In the genomic region with DNA sequence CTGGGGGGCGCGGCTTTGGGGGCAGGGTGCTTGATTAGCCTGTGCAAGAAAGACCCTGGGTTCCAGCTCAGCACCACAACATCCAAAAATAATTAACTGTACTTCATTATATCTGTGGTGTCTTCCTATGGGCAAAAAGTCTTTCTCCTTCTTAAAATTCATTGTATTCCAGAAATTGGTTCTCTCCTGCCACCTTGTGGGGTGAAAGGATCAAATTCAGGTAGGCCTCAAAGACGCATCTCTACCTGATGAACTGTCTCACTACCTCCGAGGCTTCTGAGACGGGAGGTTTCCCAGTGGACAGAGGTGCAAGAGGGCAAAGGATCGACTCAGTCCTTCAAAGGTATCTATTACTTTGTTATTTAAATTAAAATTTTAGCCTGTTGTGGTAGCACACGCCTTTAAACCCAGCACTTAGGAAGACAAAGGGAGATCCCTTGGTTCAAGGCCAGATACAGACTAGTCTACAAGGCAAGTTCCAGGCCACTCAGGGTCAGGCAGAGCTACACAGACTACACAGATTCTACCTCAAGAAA, we compare ENCODE assay signal across 19 mouse cellular contexts. TPM values are rescaled to one million over a fixed set of nuclear protein-coding genes. Genes with fewer than 3 reads are reported as not detected.
DNase-seq lines count a peak whose midpoint lies in the region; ATAC-seq and TF ChIP-seq lines count a peak whose summit lies in the region.
"Had no signal": no experiment of that assay in that cellular context is flagged by ENCODE, and none has a peak within 500 bp of the region (broad histone marks: within the 10 kb centered on the region; RNA-seq: fewer than 3 reads in every experiment).

No protein-coding gene starts in this region.

- H3K27ac ChIP-seq in forebrain, embryonic 13.5 days: no peak overlapping the region
- no peak overlapping the region for H3K27ac ChIP-seq in forebrain, embryonic 11.5 days (ENCODE audit: low read depth, low read length)
- H3K27ac ChIP-seq in layer of hippocampus, adult 2 months: no peak overlapping the region
- no peak overlapping the region for H3K27ac ChIP-seq in CH12.LX (ENCODE audit: insufficient read depth, low read depth)
- no peak overlapping the region for H3K27ac ChIP-seq in hindbrain, postnatal 0 days
- H3K27ac ChIP-seq: heart, embryonic 15.5 days; liver, embryonic 12.5 days had no signal

- peaks cover 30% of the 10 kb centered on the region for H3K36me3 ChIP-seq in forebrain, embryonic 13.5 days (ENCODE audit: poor library complexity, severe bottlenecking)
- no peaks in the 10 kb centered on the region; the same call in 1 of the 2 replicates for H3K36me3 ChIP-seq in forebrain, embryonic 11.5 days (ENCODE audit: control insufficient read depth, insufficient read depth, low read length)
- H3K36me3 ChIP-seq in CH12.LX (replicated peaks in 1 of 2; ENCODE audit: control insufficient read depth in 1 of 2, insufficient read depth in 1 of 2, low read length in 1 of 2): peaks cover 13 to 63% of the 10 kb centered on the region in 2 experiments
- no peaks in the 10 kb centered on the region for H3K36me3 ChIP-seq in hindbrain, postnatal 0 days (ENCODE audit: insufficient read depth, low read length)

- peak; percentile 65 for TF ChIP-seq RAD21 in CH12.LX (IDR thresholded peaks at IDR 0.05; ENCODE audit: low read depth, low read length)

- dilution Hi-C loops in CH12.LX (cut with MboI; ENCODE audit: extremely low pct_ligation_motif_present, extremely low pct_unique_long_range_greater_than_20kb, low sequenced_read_pairs): no loop called here

- DNase-seq in forebrain, embryonic 11.5 days (ENCODE audit: low spot score): no peak
- DNase-seq in layer of hippocampus, adult 2 months (ENCODE audit: low spot score in 2 of 2): no peak
- no peak for DNase-seq in layer of hippocampus, postnatal 14 days (ENCODE audit: low spot score in 2 of 2)
- no peak for DNase-seq in CH12.LX (ENCODE audit: extremely low read depth)
- DNase-seq in hindbrain, postnatal 0 days (ENCODE audit: low spot score): peak; percentile 41
- no peak for DNase-seq in urinary bladder, postnatal 4 days (ENCODE audit: low spot score in 2 of 2)
- DNase-seq: adrenal gland, postnatal 10 days; cerebellum, adult 11 months; right cerebral cortex, postnatal 25 days had no signal

- H3K4me1 ChIP-seq in forebrain, embryonic 13.5 days: peaks cover 56% of the 10 kb centered on the region
- H3K4me1 ChIP-seq in forebrain, embryonic 11.5 days (replicated peaks; ENCODE audit: control insufficient read depth, insufficient read depth, low read length): peaks cover 3% of the 10 kb centered on the region; the same call in 1 of the 2 replicates
- H3K4me1 ChIP-seq in CH12.LX (ENCODE audit: control insufficient read depth in 1 of 2, insufficient read depth in 2 of 2): peaks cover 4 to 22% of the 10 kb centered on the region in 2 experiments; a peak in 3 of 4 replicates
- H3K4me1 ChIP-seq in hindbrain, postnatal 0 days (ENCODE audit: insufficient read depth, low read length): peaks cover 18% of the 10 kb centered on the region

- H3K27me3 ChIP-seq in forebrain, embryonic 13.5 days: no peaks in the 10 kb centered on the region
- H3K27me3 ChIP-seq in forebrain, embryonic 11.5 days (ENCODE audit: control insufficient read depth, insufficient read depth, low read length): no peaks in the 10 kb centered on the region
- H3K27me3 ChIP-seq in CH12.LX (replicated peaks): no peaks in the 10 kb centered on the region
- no peaks in the 10 kb centered on the region for H3K27me3 ChIP-seq in hindbrain, postnatal 0 days (ENCODE audit: insufficient read depth, low read length)
- H3K27me3 ChIP-seq: heart, embryonic 15.5 days; liver, embryonic 12.5 days had no signal

- no peak for TF ChIP-seq POLR2A in CH12.LX (IDR thresholded peaks at IDR 0.05; ENCODE audit: low read depth, low read length)

- no peak overlapping the region for H3K4me3 ChIP-seq in forebrain, embryonic 13.5 days
- H3K4me3 ChIP-seq in forebrain, embryonic 11.5 days (ENCODE audit: low read depth, low read length): no peak overlapping the region
- H3K4me3 ChIP-seq in layer of hippocampus, adult 2 months: no peak overlapping the region
- H3K4me3 ChIP-seq in CH12.LX (replicated peaks in 1 of 3; ENCODE audit: low read depth in 2 of 3, low read length in 2 of 3, poor library complexity in 1 of 3): no peak overlapping the region
- H3K4me3 ChIP-seq in hindbrain, postnatal 0 days (ENCODE audit: low read length): no peak overlapping the region
- H3K4me3 ChIP-seq: heart, embryonic 15.5 days; liver, embryonic 12.5 days had no signal

- no peak for TF ChIP-seq EP300 in CH12.LX (IDR thresholded peaks at IDR 0.05; ENCODE audit: low read length)

- 84% methylated on average over 7 of the region's 7 CpGs for WGBS in forebrain, embryonic 13.5 days
- 87% methylated on average over 7 of the region's 7 CpGs for WGBS in forebrain, embryonic 11.5 days
- WGBS in hindbrain, postnatal 0 days: 75% methylated on average over 7 of the region's 7 CpGs

- TF ChIP-seq CTCF in layer of hippocampus, adult 2 months (conservative IDR thresholded peaks at IDR 0.05): peak; percentile 62
- peak in 1 of 2 experiments; percentile 61; a peak in 2 of 4 replicates for TF ChIP-seq CTCF in CH12.LX (conservative IDR thresholded peaks at IDR 0.05 in 1 of 2, IDR thresholded peaks at IDR 0.05 in 1 of 2; ENCODE audit: low read depth in 2 of 2, low read length in 2 of 2)
- peak; percentile 42 for TF ChIP-seq CTCF in hindbrain, postnatal 0 days (IDR thresholded peaks at IDR 0.05; ENCODE audit: low read depth)

- no peak overlapping the region; the same call in 1 of the 2 replicates for H3K9ac ChIP-seq in forebrain, embryonic 13.5 days
- H3K9ac ChIP-seq in forebrain, embryonic 11.5 days (ENCODE audit: low read length): no peak overlapping the region
- no peak overlapping the region for H3K9ac ChIP-seq in CH12.LX (ENCODE audit: insufficient read depth, low read depth)
- H3K9ac ChIP-seq in hindbrain, postnatal 0 days (replicated peaks; ENCODE audit: low read length): no peak overlapping the region
- H3K9ac ChIP-seq: heart, embryonic 15.5 days; liver, embryonic 12.5 days had no signal

- H3K4me2 ChIP-seq in forebrain, embryonic 13.5 days: peak overlapping the region; percentile 14; the same call in 1 of the 2 replicates
- no peak overlapping the region for H3K4me2 ChIP-seq in forebrain, embryonic 11.5 days (ENCODE audit: low read depth, low read length, severe bottlenecking)
- no peak overlapping the region for H3K4me2 ChIP-seq in CH12.LX (ENCODE audit: insufficient read depth, low read depth, poor library complexity, severe bottlenecking)
- peak overlapping the region; percentile 82 for H3K4me2 ChIP-seq in hindbrain, postnatal 0 days (ENCODE audit: low read depth, low read length)
- H3K4me2 ChIP-seq: heart, embryonic 15.5 days; liver, embryonic 12.5 days had no signal

- peaks cover 37% of the 10 kb centered on the region for H3K79me2 ChIP-seq in CH12.LX (replicated peaks; ENCODE audit: control insufficient read depth, extremely low read depth, insufficient read depth, poor library complexity, severe bottlenecking)

- H3K9me3 ChIP-seq in forebrain, embryonic 13.5 days (replicated peaks): no peaks in the 10 kb centered on the region
- H3K9me3 ChIP-seq in forebrain, embryonic 11.5 days (ENCODE audit: control insufficient read depth, low read length): no peaks in the 10 kb centered on the region
- no peaks in the 10 kb centered on the region for H3K9me3 ChIP-seq in CH12.LX (replicated peaks; ENCODE audit: low read length)
- no peaks in the 10 kb centered on the region for H3K9me3 ChIP-seq in hindbrain, postnatal 0 days (ENCODE audit: low read length)
- H3K9me3 ChIP-seq: heart, embryonic 15.5 days; liver, embryonic 12.5 days had no signal

- ATAC-seq in forebrain, embryonic 13.5 days: no peak
- ATAC-seq in forebrain, embryonic 11.5 days (replicated peaks; ENCODE audit: low FRiP score): no peak
- no peak for ATAC-seq in hindbrain, postnatal 0 days
- no peak for ATAC-seq in inflammation-experienced regulatory T-cells, adult 6 months
- ATAC-seq: liver, embryonic 12.5 days had no signal

- in situ Hi-C loops in CH12.LX (cut with MboI; ENCODE audit: low pct_ligation_motif_present, low pct_unique_long_range_greater_than_20kb, low sequenced_read_pairs): no loop called here

RNA-seq across cellular contexts. Expression of gene Tecr, which starts 17.2 kb away (rescaled TPM):
- polyA plus RNA-seq in forebrain, embryonic 13.5 days (2015; fragmentation: Nextera tagmentation; extraction: Ambion mirVana): 613 and 652 TPM in 2 replicates
- 550 and 611 TPM in 2 replicates for polyA plus RNA-seq in forebrain, embryonic 11.5 days (2014; fragmentation: Nextera tagmentation; extraction: Ambion mirVana)
- 100 to 1,000 TPM; 503 to 542 TPM for total RNA-seq in layer of hippocampus, adult 2 months (2021)
- total RNA-seq in layer of hippocampus, postnatal 14 days (2021): 100 to 1,000 TPM; 521 to 544 TPM
- 130 and 171 TPM in 2 replicates for total RNA-seq in CH12.LX (2012; rRNA removed)
- 95.9 and 111 TPM in 2 replicates for total RNA-seq in CH12.LX (2014; rRNA removed)
- 199 and 209 TPM in 2 replicates for polyA plus RNA-seq in CH12.LX (2012; ENCODE audit: insufficient read length, low read depth)
- total RNA-seq in hindbrain, postnatal 0 days (2014; rRNA removed): 1,283 and 1,409 TPM in 2 replicates
- 1,550 and 1,625 TPM in 2 replicates for polyA plus RNA-seq in hindbrain, postnatal 0 days (2015; fragmentation: Nextera tagmentation; extraction: Ambion mirVana)
- polyA plus RNA-seq in inflammation-experienced regulatory T-cells, adult 6 months (2017; shearing (Covaris generic)): 100 to 1,000 TPM; 341 to 488 (median 426) TPM

RNA-seq across cellular contexts. Expression of gene Dnajb1, which starts 17.4 kb away (rescaled TPM):
- polyA plus RNA-seq in forebrain, embryonic 13.5 days (2015; fragmentation: Nextera tagmentation; extraction: Ambion mirVana): 59.4 and 61.9 TPM in 2 replicates
- polyA plus RNA-seq in forebrain, embryonic 11.5 days (2014; fragmentation: Nextera tagmentation; extraction: Ambion mirVana): 73.8 and 78.5 TPM in 2 replicates
- total RNA-seq in layer of hippocampus, adult 2 months (2021): 10 to 100 TPM; 36.5 to 37.6 TPM
- total RNA-seq in layer of hippocampus, postnatal 14 days (2021): 10 to 100 TPM; 31.8 to 33.7 TPM
- 24.9 and 32.0 TPM in 2 replicates for total RNA-seq in CH12.LX (2012; rRNA removed)
- 29.5 and 30.7 TPM in 2 replicates for total RNA-seq in CH12.LX (2014; rRNA removed)
- polyA plus RNA-seq in CH12.LX (2012; ENCODE audit: insufficient read length, low read depth): 30.5 and 30.9 TPM in 2 replicates
- total RNA-seq in hindbrain, postnatal 0 days (2014; rRNA removed): 35.3 and 42.7 TPM in 2 replicates
- 60.1 and 65.0 TPM in 2 replicates for polyA plus RNA-seq in hindbrain, postnatal 0 days (2015; fragmentation: Nextera tagmentation; extraction: Ambion mirVana)
- polyA plus RNA-seq in inflammation-experienced regulatory T-cells, adult 6 months (2017; shearing (Covaris generic)): 10 to 100 TPM; 36.3 to 53.7 (median 41.0) TPM

RNA-seq across cellular contexts. Expression of gene Ndufb7, which starts 24.1 kb away (rescaled TPM):
- polyA plus RNA-seq in forebrain, embryonic 13.5 days (2015; fragmentation: Nextera tagmentation; extraction: Ambion mirVana): 393 and 412 TPM in 2 replicates
- 333 and 339 TPM in 2 replicates for polyA plus RNA-seq in forebrain, embryonic 11.5 days (2014; fragmentation: Nextera tagmentation; extraction: Ambion mirVana)
- total RNA-seq in layer of hippocampus, adult 2 months (2021): 100 to 1,000 TPM; 154 to 156 TPM
- total RNA-seq in layer of hippocampus, postnatal 14 days (2021): 100 to 1,000 TPM; 152 to 158 TPM
- 316 and 331 TPM in 2 replicates for total RNA-seq in CH12.LX (2012; rRNA removed)
- 213 and 223 TPM in 2 replicates for total RNA-seq in CH12.LX (2014; rRNA removed)
- polyA plus RNA-seq in CH12.LX (2012; ENCODE audit: insufficient read length, low read depth): 144 and 202 TPM in 2 replicates
- 124 and 186 TPM in 2 replicates for total RNA-seq in hindbrain, postnatal 0 days (2014; rRNA removed)
- polyA plus RNA-seq in hindbrain, postnatal 0 days (2015; fragmentation: Nextera tagmentation; extraction: Ambion mirVana): 436 and 442 TPM in 2 replicates
- polyA plus RNA-seq in inflammation-experienced regulatory T-cells, adult 6 months (2017; shearing (Covaris generic)): 100 to 1,000 TPM; 284 to 389 (median 291) TPM

RNA-seq across cellular contexts. Expression of gene Olfr370, which starts 55.0 kb away (rescaled TPM):
- polyA plus RNA-seq in forebrain, embryonic 13.5 days (2015; fragmentation: Nextera tagmentation; extraction: Ambion mirVana): 0.15 TPM in 1 of 2 replicates, not detected in the other
- polyA plus RNA-seq in forebrain, embryonic 11.5 days (2014; fragmentation: Nextera tagmentation; extraction: Ambion mirVana): not detected in 2 replicates
- total RNA-seq in layer of hippocampus, adult 2 months (2021): not detected
- total RNA-seq in layer of hippocampus, postnatal 14 days (2021): not detected
- total RNA-seq in CH12.LX (2012; rRNA removed) (not detected in 2 replicates), CH12.LX (2014; rRNA removed) (not detected in 2 replicates)
- polyA plus RNA-seq in CH12.LX (2012; ENCODE audit: insufficient read length, low read depth): 0.10 TPM in 1 of 2 replicates, not detected in the other
- total RNA-seq in hindbrain, postnatal 0 days (2014; rRNA removed): 0.05 TPM in 1 of 2 replicates, not detected in the other
- 0.08 TPM in 1 of 2 replicates, not detected in the other for polyA plus RNA-seq in hindbrain, postnatal 0 days (2015; fragmentation: Nextera tagmentation; extraction: Ambion mirVana)
- not detected for polyA plus RNA-seq in inflammation-experienced regulatory T-cells, adult 6 months (2017; shearing (Covaris generic))
- total RNA-seq: adrenal gland, postnatal 10 days; gastrocnemius, adult 8-10 months; layer of hippocampus, postnatal 25 days; megakaryocyte, adult 5-6 weeks had no signal
- polyA plus RNA-seq: C2C12; heart, embryonic 15.5 days; kidney, embryonic 14.5 days; liver, embryonic 12.5 days; stomach, embryonic 14.5 days had no signal

Comparison
In these comparisons a context has a peak if more than half of its experiments do, and no peak if none do; other contexts are left out.
1. H3K4me2 ChIP-seq: peak in forebrain, embryonic 13.5 days (single experiment) and hindbrain, postnatal 0 days (single experiment); none in forebrain, embryonic 11.5 days (single experiment) and CH12.LX (single experiment).